Comparison of ENCODE assay signal across 21 mouse cellular contexts in the genomic region with DNA sequence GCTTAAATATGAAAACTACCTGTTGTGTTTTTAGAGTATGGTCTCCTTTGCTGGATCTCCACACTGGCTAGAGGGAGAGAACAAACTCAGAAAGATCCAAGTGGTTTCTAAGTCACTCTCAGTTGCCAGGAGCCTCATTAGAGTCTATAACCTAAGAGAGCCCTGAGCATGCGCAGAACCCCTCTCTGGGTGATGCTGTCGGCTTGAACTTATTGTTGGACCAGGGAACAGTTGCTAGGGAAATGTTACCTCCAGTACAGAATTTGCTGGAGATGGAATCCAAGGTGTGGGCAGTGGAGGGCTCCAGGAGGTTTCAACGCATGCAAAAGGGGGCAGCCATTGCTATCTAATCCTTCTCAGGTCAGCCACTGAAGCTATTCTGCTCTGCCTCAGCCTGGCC. TPM values are rescaled to one million over a fixed set of nuclear protein-coding genes. Genes with fewer than 3 reads are reported as not detected.
"Had no signal": no experiment of that assay in that cellular context is flagged by ENCODE, and none has a peak within 500 bp of the region (broad histone marks: within the 10 kb centered on the region; RNA-seq: fewer than 3 reads in every experiment).

No protein-coding gene starts in this region.

- DNase-seq: kidney, adult 11 months; kidney, postnatal 10 days; kidney, postnatal 36 days; left cerebral cortex, postnatal 4 days; lung, postnatal 10 days; lung, postnatal 36 days; right cerebral cortex, postnatal 14 days; right cerebral cortex, postnatal 4 days; thymus, adult 2 months; thymus, postnatal 14 days; thymus, postnatal 4 days had no signal

- H3K9ac ChIP-seq: intestine, embryonic 15.5 days; kidney, embryonic 15.5 days; limb, embryonic 12.5 days; limb, embryonic 15.5 days; liver, embryonic 12.5 days; liver, embryonic 15.5 days; lung, embryonic 15.5 days; neural tube, embryonic 12.5 days; neural tube, embryonic 15.5 days; stomach, embryonic 15.5 days had no signal

- H3K36me3 ChIP-seq: intestine, embryonic 15.5 days; kidney, embryonic 15.5 days; limb, embryonic 12.5 days; limb, embryonic 15.5 days; liver, embryonic 12.5 days; liver, embryonic 15.5 days; lung, embryonic 15.5 days; neural tube, embryonic 12.5 days; neural tube, embryonic 15.5 days; stomach, embryonic 15.5 days had no signal

- H3K27ac ChIP-seq: intestine, embryonic 15.5 days; kidney, embryonic 15.5 days; limb, embryonic 12.5 days; limb, embryonic 15.5 days; liver, embryonic 12.5 days; liver, embryonic 15.5 days; lung, embryonic 15.5 days; neural tube, embryonic 12.5 days; neural tube, embryonic 15.5 days; stomach, embryonic 15.5 days had no signal

- H3K4me3 ChIP-seq: kidney, embryonic 15.5 days; limb, embryonic 12.5 days; limb, embryonic 15.5 days; liver, embryonic 12.5 days; liver, embryonic 15.5 days; lung, embryonic 15.5 days; neural tube, embryonic 12.5 days; stomach, embryonic 15.5 days had no signal

- ATAC-seq: liver, embryonic 12.5 days had no signal

- H3K4me2 ChIP-seq: intestine, embryonic 15.5 days; limb, embryonic 12.5 days; limb, embryonic 15.5 days; liver, embryonic 12.5 days; liver, embryonic 15.5 days; stomach, embryonic 15.5 days had no signal

- H3K9me3 ChIP-seq: intestine, embryonic 15.5 days; kidney, embryonic 15.5 days; limb, embryonic 12.5 days; limb, embryonic 15.5 days; liver, embryonic 12.5 days; liver, embryonic 15.5 days; lung, embryonic 15.5 days; neural tube, embryonic 12.5 days; neural tube, embryonic 15.5 days; stomach, embryonic 15.5 days had no signal

RNA-seq across cellular contexts. Expression of a gene that starts 1.9 kb away (rescaled TPM):
- polyA plus RNA-seq: liver, embryonic 12.5 days; liver, embryonic 15.5 days had no signal
